Mouse (Mus musculus): ENCODE measurements around the gene Tgfb1.

DNA sequence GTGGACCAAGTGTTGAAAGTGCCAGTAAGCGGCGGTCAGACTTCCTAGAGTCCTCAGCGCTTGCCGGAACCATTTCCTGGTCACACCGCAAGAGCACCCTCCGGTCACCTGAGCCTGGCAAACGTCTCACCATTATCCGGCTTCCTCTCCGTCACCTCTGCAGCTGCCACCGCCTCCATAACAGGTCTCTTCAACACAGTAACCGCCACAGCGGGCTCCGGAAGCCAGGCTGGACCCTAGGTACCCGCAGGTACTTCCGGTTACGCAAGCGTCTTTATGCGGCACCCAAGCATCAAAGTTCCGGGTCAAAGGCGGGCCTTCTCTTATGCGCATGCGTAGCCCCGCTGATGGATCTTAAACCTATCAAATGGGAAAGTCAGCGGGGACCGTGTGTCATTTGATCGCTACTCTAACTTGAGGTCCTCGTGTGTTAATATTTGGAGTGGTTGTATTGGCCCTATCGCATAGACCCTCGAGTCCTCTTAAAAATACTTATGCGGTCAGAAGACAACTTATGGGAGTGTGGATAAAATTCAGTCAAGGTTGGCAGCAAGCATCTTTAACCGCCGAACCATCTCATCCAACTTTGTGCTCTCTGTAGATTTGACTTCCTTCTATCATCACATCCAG lies 32.1 kb downstream of the Tgfb1 start, which contains the start of gene Ccdc97:
- TF ChIP-seq POLR2A (IDR thresholded peaks at IDR 0.05; ENCODE audit: borderline replicate concordance, low read depth, low read length) (no peak), CTCF (IDR thresholded peaks at IDR 0.05; ENCODE audit: low read depth, low read length) (no peak)

All from bone marrow macrophage, adult 2 months (primary cell).